In the genomic region with DNA sequence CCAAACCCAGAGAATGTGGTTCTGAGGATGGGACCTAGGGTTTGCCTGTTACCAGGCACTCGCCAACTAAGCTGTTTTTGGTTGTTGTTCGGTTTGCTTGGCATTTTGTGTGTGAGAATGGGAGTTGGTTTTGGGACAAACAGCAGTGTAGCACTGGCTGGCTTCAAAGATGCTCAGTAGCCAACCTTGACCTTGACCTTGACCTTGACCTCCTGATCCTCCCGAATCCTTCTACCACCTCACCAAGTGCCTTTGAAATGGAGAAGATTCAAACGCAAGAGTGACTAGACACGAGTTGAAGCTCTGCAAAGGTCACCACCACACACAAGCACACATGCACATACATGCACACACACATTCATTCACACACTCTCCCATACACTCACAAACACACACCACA, we compare ENCODE assay signal across 13 mouse cellular contexts.
"Had no signal": no experiment of that assay in that cellular context is flagged by ENCODE, and none has a peak within 500 bp of the region (broad histone marks: within the 10 kb centered on the region; RNA-seq: fewer than 3 reads in every experiment).

No protein-coding gene starts in this region.

- H3K27ac ChIP-seq: heart, embryonic 10.5 days; hindbrain, embryonic 10.5 days; hindbrain, embryonic 14.5 days; layer of hippocampus, adult 2 months; left cerebral cortex, adult 2 months; limb, embryonic 10.5 days; limb, embryonic 12.5 days; liver, embryonic 12.5 days; liver, embryonic 14.5 days had no signal

- H3K27me3 ChIP-seq: heart, embryonic 12.5 days; limb, embryonic 12.5 days had no signal

- ATAC-seq: hindbrain, embryonic 16.5 days; liver, embryonic 12.5 days had no signal

- H3K9ac ChIP-seq: heart, embryonic 12.5 days; hindbrain, embryonic 14.5 days; limb, embryonic 12.5 days; liver, embryonic 12.5 days; liver, embryonic 14.5 days; liver, postnatal 0 days had no signal

- H3K4me3 ChIP-seq: heart, embryonic 10.5 days; heart, embryonic 12.5 days; hindbrain, embryonic 10.5 days; layer of hippocampus, adult 2 months; left cerebral cortex, adult 2 months; limb, embryonic 10.5 days; limb, embryonic 12.5 days; liver, embryonic 12.5 days had no signal

- DNase-seq: kidney, adult 11 months had no signal

- H3K9me3 ChIP-seq: heart, embryonic 10.5 days; heart, embryonic 12.5 days; hindbrain, embryonic 10.5 days; limb, embryonic 10.5 days; limb, embryonic 12.5 days; liver, embryonic 12.5 days had no signal

- H3K4me1 ChIP-seq: heart, embryonic 10.5 days; heart, embryonic 12.5 days; limb, embryonic 12.5 days; liver, embryonic 12.5 days had no signal

- H3K4me2 ChIP-seq: heart, embryonic 12.5 days; hindbrain, embryonic 14.5 days; limb, embryonic 12.5 days; liver, embryonic 12.5 days had no signal
